Mouse (Mus musculus): Measurements from ENCODE around the gene Rasal1.
A peak's percentile ranks its signal among the peaks of the same experiment; 100 is the strongest.

Gene Rasal1

DNA sequence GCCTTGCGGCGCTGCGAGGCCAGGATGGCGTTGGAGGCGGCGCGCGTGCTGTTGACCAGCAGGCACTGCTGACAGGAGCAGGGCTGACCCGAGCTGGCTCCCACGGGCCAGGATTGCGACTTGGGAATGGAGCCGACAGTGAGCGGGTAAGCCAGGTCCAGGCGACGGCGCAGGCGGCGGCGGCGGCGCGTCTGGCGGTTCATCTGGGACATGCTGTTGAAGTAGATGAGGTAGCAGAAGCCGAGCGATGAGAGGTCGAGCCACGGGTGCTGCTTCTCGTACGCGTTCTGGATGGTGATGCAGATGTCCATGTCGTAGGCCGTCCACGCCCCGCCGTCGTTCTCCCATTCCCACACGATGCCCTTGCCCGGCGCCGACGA lies 46.1 kb downstream of the Rasal1 start:
- DNase-seq (ENCODE audit: low read depth): no peak

DNA sequence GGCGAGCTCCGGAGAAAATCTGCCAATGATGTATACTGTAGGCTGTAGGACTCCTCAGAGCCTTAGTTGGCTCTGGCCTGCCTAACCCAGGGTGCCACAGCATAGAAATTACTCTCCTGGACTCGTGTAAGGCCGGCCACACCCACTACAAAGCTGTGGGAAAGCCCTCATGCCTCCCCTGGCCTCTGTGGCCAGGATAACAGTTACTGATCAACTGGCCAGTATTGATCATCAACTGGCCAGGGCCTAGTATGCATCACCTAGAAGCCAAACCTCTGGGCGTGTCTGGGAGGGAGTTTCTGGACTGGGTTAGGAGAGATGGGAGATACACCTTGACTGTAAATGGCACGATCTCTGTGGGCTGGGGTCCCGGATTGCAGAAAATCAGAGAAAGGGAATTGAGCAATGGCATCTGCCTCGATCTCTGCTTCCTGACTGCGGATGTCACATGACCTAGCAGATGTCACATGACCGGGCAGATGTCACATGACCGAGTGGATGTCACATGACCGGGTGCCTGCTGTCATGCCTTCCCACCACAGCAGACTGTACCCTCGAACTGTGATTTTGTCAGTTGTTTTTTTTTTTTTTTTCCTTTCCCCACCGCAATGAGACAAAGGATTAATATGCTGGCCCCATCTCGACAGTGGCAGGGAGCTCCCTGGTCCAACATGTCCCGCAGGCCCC lies 47.6 kb downstream of the Rasal1 start:
- no peak for DNase-seq (ENCODE audit: low read depth)

- no peak for DNase-seq (ENCODE audit: low read depth)
Observed at GRCm38 (mm10) chr5:120696865-120697264, 48.3 kb downstream of the Rasal1 start.

- no peak for DNase-seq (ENCODE audit: low read depth)
Observed at GRCm38 (mm10) chr5:120698181-120698580, 49.6 kb downstream of the Rasal1 start.

DNA sequence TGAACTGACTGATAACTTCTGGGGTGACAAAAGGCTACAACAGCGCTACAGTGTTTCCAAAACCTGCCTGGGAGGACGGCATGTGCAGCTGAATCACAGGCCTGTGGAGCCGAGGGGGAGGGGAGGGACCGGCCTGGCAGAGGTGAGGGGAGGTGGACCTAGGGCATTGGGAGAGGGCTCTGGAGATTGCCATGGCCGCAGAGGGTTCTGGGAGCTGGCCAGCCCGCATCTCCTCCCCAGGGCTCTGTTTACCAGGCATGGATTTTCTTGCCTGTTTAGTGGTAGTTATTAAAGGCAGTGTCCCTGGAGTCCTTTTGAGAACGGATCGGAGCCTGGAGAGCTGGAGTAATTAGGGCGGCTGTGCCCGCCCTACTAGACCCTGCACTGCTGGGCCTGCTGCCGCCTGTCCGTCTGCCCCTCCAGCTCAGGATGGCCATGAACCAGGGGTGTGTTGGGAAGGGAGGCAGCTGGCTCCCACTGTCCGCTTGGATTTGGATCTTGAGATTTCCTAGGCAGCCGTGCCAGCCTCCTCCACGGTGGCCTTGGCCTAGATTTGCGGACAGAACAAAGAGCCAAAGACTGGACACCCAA lies 50.3 kb downstream of the Rasal1 start:
- no peak for DNase-seq (ENCODE audit: low read depth)

- DNase-seq (ENCODE audit: low read depth): no peak
Observed at GRCm38 (mm10) chr5:120700996-120701790, 52.6 kb downstream of the Rasal1 start.

GRCm38 (mm10) chr5:120702421-120702820 lies 53.8 kb downstream of the Rasal1 start:
- no peak for DNase-seq (ENCODE audit: low read depth)

- no peak for DNase-seq (ENCODE audit: low read depth)
Observed at GRCm38 (mm10) chr5:120702969-120703368, 54.4 kb downstream of the Rasal1 start.

DNA sequence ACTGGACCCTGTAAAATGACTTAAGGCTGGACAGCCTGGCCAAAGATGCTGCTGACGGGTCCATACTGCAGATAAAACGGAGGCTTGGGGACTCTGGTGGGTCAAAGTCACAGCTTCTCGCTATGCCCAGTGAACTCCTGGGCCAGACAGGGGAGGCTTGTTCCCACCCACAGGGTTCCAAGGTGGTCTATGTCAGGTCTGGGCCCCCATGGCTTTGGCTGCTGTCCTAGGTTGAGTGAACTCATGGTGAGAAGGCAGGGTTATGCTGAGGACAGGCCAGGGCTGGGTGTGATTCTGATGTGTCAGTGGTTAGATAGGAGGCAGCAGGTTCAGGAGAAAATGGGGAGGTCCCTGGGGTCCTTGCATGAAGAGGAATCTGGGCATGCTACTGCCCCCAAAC lies 55.0 kb downstream of the Rasal1 start:
- DNase-seq (ENCODE audit: low read depth): no peak

DNA sequence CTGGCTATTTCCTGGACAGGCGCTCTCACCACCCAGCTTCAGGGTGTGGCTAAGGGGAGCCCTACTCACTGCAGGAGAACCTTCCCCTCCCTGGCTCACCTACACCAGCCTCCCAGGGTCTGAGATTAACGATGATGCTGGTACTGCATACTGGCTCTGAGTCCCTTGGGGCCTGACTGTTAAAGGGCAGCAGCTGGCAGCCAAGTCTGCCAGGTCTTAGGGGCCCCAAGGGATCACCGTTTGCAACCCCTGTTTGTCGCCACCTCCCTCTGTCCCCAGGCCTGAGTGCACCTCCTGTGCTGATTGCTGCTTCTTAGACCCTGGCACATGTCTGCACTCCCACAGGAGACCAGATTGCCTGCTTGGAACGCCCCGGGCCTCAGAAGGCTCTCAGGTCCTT lies 55.8 kb downstream of the Rasal1 start:
- no peak for DNase-seq (ENCODE audit: low read depth)

DNA sequence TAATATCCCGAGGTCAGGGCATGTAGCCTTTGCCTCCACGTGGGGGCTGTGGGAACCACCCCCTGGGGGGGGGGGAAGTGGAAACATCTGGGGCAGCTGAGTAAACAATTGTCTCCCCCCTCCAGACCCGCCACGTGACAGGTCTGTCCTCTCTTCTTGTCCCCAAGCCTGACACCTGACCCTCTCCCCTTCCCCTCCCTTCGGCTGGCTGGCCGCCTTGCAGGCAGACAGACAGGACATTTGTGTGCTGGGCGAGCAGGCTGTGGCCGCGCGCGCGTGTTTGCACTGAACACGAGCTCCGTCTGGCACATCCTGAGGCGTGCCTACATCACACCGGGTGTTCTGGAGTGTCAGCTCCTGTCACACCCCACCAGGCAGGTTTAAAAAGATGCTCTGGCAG lies 57.9 kb downstream of the Rasal1 start:
- no peak for DNase-seq (ENCODE audit: low read depth)

DNA sequence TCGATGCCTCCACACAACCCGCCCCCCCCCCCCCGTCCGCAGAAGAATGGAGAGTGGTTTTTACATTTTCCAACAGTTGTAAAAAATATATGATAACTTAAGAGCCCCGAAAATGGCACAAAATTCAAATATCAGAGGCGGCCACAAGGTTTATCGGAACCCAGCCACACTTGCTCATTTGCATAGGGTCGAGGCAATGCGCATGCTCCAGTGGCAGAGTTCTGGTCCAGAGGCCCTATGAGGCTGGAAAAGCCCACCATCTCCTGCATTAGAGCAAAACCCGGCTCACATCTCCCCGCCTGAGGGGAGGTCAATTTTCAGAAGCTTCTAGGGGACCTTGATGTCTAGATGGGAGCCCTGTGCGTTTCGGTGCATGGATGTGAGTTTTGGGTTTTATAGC lies 58.4 kb downstream of the Rasal1 start:
- no peak for DNase-seq (ENCODE audit: low read depth)

- DNase-seq (ENCODE audit: low read depth): no peak
Observed at GRCm38 (mm10) chr5:120710161-120710825, 61.7 kb downstream of the Rasal1 start.

- DNase-seq (ENCODE audit: low read depth): no peak
Observed at GRCm38 (mm10) chr5:120710826-120711248, 62.2 kb downstream of the Rasal1 start.

- no peak for DNase-seq (ENCODE audit: low read depth)
Observed at GRCm38 (mm10) chr5:120711416-120711815, 62.8 kb downstream of the Rasal1 start.

GRCm38 (mm10) chr5:120711827-120712226 lies 63.2 kb downstream of the Rasal1 start, which contains the start of gene Dtx1:
Gene Dtx1, minus strand, starts transcription at chr5:120711927.
- no peak for DNase-seq (ENCODE audit: low read depth)

DNA sequence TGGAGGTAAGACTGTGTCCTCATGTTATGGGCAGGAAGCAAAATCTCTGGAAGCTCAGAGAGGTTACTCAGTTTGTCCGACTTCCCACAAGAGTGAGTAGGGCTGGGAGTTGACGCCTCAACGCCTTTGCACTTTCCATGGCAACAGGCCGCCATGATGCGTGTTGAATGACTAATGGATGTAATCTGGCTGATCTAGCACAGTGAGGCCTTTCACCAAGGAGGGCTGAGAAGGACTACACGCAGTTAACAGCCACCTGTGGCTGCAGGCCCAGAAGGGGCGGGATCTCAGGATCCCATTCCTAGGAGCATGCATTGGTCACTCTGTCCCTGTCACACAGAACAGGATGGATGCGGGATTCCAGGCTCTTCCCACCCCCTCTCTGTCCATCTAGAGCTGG lies 64.1 kb downstream of the Rasal1 start:
- no peak for DNase-seq (ENCODE audit: low read depth)

GRCm38 (mm10) chr5:120714314-120714713 lies 65.7 kb downstream of the Rasal1 start:
- DNase-seq (ENCODE audit: low read depth): peak; percentile 43

GRCm38 (mm10) chr5:120717136-120717535 lies 68.5 kb downstream of the Rasal1 start:
- DNase-seq (ENCODE audit: low read depth): no peak

- no peak for DNase-seq (ENCODE audit: low read depth)
Observed at GRCm38 (mm10) chr5:120718600-120719378, 70.2 kb downstream of the Rasal1 start.

GRCm38 (mm10) chr5:120721005-120721404 lies 72.4 kb downstream of the Rasal1 start:
- DNase-seq (ENCODE audit: low read depth): no peak

Data from c-Kit-positive CD71-negative TER-119-negative erythroid progenitor cells, embryonic 14.5 days (primary cell).